Mouse (Mus musculus) embryo, embryonic 10 days (tissue): ENCODE data around the gene H2al3.

ENCODE experiments used
- DNase-seq: peaks from one replicate; pipeline ENCODE4 v3.0.0-alpha.2; 2015; ENCODE audit warnings: low spot score

H2al3 gene

DNA sequence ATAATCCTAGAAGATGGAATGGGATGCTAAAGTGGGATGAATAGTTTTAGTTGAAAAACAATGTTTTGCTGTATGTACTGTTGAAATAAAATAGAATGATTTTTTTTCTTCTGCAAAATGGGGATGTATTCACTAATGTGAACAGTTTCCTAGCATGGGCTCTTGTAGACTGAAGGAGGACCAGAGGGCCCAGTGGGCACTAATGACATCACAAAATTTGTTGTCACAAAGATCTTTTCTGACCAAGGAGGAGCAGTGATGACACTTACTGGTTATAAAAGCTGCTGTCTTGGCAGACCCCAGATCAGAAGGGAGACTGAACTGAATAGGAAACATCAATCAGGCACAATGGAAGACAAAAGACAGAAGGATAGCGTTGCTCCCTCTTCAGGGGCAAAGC, at the start of gene H2al3:
Gene H2al3 (plus strand): TSS at position 301 of the 400 bp plus-strand sequence.
- no peak for DNase-seq

DNA sequence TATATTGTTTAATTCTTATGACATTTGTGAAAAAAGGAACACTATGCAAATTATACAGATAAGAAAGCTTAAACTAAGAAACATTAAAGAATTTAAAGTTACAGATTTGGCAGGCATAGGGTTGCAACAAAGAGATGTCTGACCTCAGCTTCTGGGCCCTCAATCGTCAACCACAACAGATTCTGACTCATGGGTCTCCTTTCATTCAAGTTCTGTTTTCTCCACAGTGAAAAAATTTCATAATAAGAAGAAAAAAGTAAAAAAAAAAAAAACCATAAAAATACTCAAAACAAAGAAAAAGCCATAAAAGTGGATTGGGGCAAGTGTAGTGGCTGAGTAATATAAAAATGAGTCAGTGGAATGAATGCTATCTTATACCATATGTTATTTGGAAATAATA, 39.4 kb upstream of the H2al3 start:
- DNase-seq = no peak

GRCm38 (mm10) chrX:9812469-9812868, 37.0 kb upstream of the H2al3 start:
- no peak for DNase-seq

DNA sequence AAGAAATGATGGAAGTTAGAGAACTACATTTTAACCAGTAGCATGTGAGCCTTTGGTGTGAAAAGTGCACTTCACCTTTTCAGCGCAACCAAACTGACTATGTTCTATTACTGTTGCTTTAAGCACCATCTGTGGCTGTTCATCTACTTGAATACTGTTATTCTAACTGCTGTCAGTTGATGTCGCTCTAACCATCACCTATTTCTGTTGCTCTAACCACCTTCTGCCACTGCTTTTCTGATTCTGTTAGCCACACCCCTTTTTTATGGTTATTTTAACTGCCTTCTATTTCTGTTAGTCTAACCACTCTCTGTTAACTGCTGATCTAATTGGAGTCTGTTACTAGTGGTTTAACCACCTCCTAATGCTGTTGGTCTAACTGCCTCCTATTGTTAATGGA, 14.7 kb upstream of the H2al3 start:
- no peak for DNase-seq

DNA sequence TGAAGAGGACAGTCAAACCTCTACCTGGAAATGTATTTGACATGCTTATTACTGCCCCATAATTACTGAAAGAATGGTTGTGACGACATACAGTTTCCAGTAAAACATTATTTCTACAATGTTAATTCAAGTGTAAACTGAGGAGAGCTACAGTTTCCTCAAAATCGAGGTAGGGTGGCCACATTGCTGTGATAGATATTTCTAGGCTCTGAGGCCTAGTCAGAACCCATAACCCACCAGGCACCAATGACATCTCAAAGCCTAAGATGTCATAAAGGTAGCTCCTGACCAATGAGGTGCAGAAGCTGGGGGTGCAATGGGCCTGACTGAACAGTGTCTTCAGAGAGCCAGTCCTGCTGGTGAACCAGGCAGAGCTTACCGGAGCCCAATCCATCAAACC, 2.9 kb upstream of the H2al3 start, which contains the start of gene Hypm:
Gene Hypm (plus strand): TSS at position 301 of the 400 bp plus-strand sequence.
- no peak for DNase-seq

GRCm38 (mm10) chrX:9861859-9862258, 12.4 kb downstream of the H2al3 start:
- DNase-seq = no peak

DNA sequence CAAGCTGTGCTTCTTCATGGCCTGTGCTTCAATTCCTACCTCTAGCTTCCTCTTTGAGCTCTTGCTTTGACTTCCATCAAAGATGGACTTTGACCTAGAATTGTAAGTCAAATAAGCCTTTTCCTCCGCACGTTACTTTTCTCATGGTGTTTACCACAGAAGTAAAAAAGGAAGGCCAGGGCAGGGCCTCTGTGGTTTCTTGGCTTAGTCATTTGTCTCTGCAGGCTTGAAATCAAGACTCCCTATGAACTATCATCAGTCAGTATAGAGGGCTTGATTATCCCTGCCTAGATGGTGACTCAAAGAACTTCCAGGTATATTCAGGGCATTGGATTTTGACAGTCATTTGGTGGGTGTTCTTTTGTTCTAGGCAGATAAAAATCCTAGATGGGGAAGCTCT, 26.0 kb downstream of the H2al3 start:
- no peak for DNase-seq

DNA sequence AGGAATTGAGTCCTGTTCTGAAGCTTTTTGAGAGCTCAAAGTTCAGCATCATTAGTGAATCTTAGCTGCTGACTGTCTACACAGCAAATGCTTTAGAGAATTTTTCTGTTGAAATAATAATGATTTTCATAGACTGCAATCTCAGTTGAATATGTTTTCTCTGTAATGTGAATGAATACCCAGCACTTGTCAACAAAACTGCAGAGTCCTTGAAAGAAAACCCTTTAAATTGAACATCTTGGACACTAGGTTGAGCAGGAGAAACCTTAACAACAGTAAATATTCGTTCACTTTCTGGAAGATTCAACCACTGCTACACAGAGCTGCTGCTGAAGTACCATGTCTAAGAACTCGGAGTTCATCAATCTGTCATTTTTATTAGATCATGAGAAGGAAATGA, 35.8 kb downstream of the H2al3 start, which contains the start of gene Sytl5:
Gene Sytl5 (plus strand): TSS at position 301 of the 400 bp plus-strand sequence.
- no peak for DNase-seq
